Mouse (Mus musculus) erythroblast, embryonic 14.5 days (primary cell): ENCODE measurements around the gene Mtss1l. TPM values are rescaled to one million over a fixed set of nuclear protein-coding genes. Genes with fewer than 3 reads are reported as not detected.

ENCODE experiments used
- H3K27me3 ChIP-seq: 2 replicates; pipeline ENCODE4 v1.6.1; 2012; ENCODE audit warnings: inconsistent platforms; ENCODE audit not compliant: control insufficient read depth
- H3K36me3 ChIP-seq: 2 replicates; pipeline ENCODE4 v1.6.1; 2012; ENCODE audit warnings: mild to moderate bottlenecking, inconsistent platforms; ENCODE audit not compliant: control insufficient read depth
- H3K4me1 ChIP-seq: 2 replicates; pipeline ENCODE4 v1.6.1; 2012; ENCODE audit warnings: inconsistent platforms; ENCODE audit not compliant: control insufficient read depth
- H3K4me3 ChIP-seq: replicated peaks from 2 replicates; pipeline ENCODE3; 2012; ENCODE audit warnings: moderate library complexity, mild to moderate bottlenecking, inconsistent platforms
- H3K9me3 ChIP-seq: 2 replicates; pipeline ENCODE4 v1.6.1; 2012; ENCODE audit warnings: low read length, inconsistent platforms, mixed read lengths; ENCODE audit not compliant: control insufficient read depth
- GATA1 ChIP-seq: IDR thresholded peaks from 2 replicates; pipeline ENCODE4 v1.6.1; 2012; ENCODE audit warnings: low read length, inconsistent platforms, mixed read lengths
- TAL1 ChIP-seq: IDR thresholded peaks from 3 replicates; pipeline ENCODE4 v1.6.1; 2012; ENCODE audit warnings: low read length, inconsistent platforms, mixed read lengths
- polyA plus RNA-seq: library from polyadenylated mRNA; stranded (reverse); fragments of >175 nt; gene quantifications from 2 replicates; pipeline ENCODE4 v1.2.3, GENCODE M21; 2012

Gene Mtss1l
- 0.05 and 0.12 TPM in 2 replicates for polyA plus RNA-seq

DNA sequence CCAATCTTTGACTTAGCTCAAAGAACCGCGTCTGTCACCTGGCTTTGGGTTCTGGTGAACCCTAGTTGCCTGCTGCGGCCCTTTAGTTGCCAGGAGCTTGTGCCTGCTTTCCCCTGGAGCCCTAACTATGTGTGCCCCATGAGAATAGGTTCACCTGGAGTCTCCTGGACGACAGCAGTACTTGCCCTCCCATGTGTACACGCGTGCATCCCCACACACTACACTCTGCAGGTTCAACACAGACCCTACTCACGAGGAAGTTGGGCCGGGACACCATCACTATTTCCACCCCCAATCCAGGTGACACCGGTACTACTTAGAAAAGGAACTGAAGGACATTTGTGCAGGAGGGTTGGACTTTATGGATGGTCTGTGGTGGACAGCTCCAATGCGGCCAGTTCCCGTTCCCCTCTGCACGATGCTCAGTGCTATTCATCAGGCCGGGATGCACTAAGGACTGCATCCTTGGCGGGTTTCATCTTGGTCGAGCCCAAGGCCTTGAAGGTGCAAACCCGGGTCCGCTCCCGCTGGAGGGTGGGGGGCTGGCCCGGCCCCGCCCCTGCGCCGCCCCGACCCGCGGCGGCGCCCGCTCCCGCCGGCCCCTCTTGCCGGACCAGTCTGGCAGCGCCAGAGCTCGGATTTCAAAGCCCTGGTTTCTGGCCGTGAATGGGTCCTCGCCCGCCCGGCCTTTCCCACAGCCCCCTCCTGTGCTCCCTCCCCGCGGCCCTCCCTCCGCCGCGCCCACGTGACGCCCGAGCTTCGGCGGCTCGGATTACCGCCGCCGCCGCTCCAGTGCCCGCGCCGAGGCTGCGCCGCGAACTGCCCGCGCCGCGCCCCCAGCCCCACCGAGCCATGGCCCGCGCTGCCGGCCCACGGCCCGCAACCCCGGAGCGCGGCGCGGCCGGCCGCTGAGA lies at the start of gene Mtss1l:
Gene Mtss1l, plus strand, starts transcription at position 792 of the 914 bp plus-strand sequence.
- H3K4me3 ChIP-seq: peak within 1 kb of the TSS; percentile 52
- H3K4me1 ChIP-seq: no peaks in the 10 kb centered on the region; the same call in 1 of the 2 replicates
- TF ChIP-seq GATA1: no peak
- no peak for TF ChIP-seq TAL1
- peaks cover 3% of the 10 kb centered on the region; the same call in 1 of the 2 replicates for H3K36me3 ChIP-seq
- H3K27me3 ChIP-seq: peaks cover 51% of the 10 kb centered on the region
- no peaks in the 10 kb centered on the region for H3K9me3 ChIP-seq

- H3K36me3 ChIP-seq: peaks cover 72% of the 10 kb centered on the region
- TF ChIP-seq GATA1: no peak
- no peak for TF ChIP-seq TAL1
- H3K4me1 ChIP-seq: peaks cover 15% of the 10 kb centered on the region
- H3K27me3 ChIP-seq: no peaks in the 10 kb centered on the region
- H3K9me3 ChIP-seq: no peaks in the 10 kb centered on the region
- H3K4me3 ChIP-seq: no peak overlapping the region
These were observed 49.1 kb upstream of the Mtss1l start for GRCm38 (mm10) chr8:110672133-110672532.

DNA sequence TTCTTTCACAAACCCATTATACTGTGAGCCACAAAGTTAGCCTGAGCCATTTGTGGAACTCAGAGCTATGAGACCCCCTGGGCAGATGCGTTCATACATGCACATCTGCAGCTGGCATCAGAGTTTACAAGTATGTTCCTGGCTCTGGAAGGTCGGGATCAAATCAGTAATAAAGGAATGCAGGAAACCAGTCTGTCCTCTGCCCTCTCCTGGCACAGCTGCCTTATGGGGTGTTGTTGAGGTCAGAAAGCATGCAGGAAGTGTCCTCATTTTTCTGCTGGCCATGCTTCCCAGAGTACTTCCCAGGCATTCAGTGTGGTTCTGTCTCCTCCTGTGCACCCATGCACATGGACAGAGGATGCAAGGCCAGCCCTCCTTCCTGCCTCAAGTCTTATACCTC lies 48.1 kb upstream of the Mtss1l start:
- Histone ChIP-seq H3K36me3 (peaks cover 80% of the 10 kb centered on the region), H3K4me3 (no peak overlapping the region), H3K4me1 (peaks cover 10% of the 10 kb centered on the region), H3K27me3 (no peaks in the 10 kb centered on the region), H3K9me3 (no peaks in the 10 kb centered on the region)
- TF ChIP-seq GATA1 (no peak), TAL1 (no peak)

DNA sequence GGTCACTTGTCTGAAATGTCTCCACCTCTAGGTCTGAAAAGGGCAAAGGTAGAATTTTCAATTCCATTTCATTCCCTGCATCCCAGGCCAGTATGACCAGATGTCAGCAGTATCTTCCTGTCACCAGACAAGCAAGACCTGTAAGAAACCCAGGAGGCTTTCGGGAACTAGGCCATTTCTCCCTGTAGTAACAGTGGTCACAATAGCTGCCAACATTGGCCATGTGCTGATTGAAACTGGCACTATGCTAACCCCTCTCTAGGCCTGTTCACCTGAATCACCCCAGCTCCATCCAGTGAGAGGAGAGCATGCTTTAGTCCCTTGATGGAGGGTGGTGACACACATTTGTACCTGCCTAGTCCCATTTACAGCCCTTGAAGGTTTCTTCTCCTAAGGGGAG lies 46.7 kb upstream of the Mtss1l start:
- no peaks in the 10 kb centered on the region for H3K9me3 ChIP-seq
- no peak overlapping the region for H3K4me3 ChIP-seq

DNA sequence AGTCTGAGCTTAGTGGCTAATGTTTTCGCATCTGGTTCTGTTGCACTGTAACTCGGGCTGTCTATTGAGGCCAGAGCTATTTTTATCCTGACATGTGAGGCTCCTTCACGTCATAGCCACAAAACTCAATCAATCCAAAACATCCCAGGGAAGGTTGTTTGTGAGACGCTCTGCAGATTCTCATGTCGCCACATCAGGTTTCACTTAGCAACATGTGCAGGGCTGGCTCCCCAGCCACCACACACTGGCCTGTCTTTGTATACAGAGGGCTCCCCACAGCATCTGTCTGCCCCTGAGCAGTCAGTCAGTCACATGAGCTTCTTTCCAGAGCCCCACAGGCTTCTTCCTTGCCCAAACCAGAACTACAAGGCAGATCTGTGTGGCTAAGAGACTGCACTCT lies 44.6 kb upstream of the Mtss1l start:
- Histone ChIP-seq H3K4me1 (no peaks in the 10 kb centered on the region), H3K27me3 (no peaks in the 10 kb centered on the region), H3K36me3 (peaks cover 65% of the 10 kb centered on the region), H3K9me3 (no peaks in the 10 kb centered on the region), H3K4me3 (no peak overlapping the region)
- no peak for TF ChIP-seq GATA1
- TF ChIP-seq TAL1: no peak

More for the DNA sequence above, 46.7 kb upstream of the Mtss1l start:
- peaks cover 78% of the 10 kb centered on the region for H3K36me3 ChIP-seq
- H3K4me1 ChIP-seq: no peaks in the 10 kb centered on the region
- no peaks in the 10 kb centered on the region for H3K27me3 ChIP-seq
- TF ChIP-seq TAL1 (no peak), GATA1 (no peak)

GRCm38 (mm10) chr8:110677174-110677660 lies 44.1 kb upstream of the Mtss1l start:
- H3K4me1 ChIP-seq: no peaks in the 10 kb centered on the region
- H3K9me3 ChIP-seq: no peaks in the 10 kb centered on the region
- peaks cover 62% of the 10 kb centered on the region for H3K36me3 ChIP-seq
- H3K27me3 ChIP-seq: no peaks in the 10 kb centered on the region
- no peak overlapping the region for H3K4me3 ChIP-seq
- TF ChIP-seq TAL1: no peak
- no peak for TF ChIP-seq GATA1

DNA sequence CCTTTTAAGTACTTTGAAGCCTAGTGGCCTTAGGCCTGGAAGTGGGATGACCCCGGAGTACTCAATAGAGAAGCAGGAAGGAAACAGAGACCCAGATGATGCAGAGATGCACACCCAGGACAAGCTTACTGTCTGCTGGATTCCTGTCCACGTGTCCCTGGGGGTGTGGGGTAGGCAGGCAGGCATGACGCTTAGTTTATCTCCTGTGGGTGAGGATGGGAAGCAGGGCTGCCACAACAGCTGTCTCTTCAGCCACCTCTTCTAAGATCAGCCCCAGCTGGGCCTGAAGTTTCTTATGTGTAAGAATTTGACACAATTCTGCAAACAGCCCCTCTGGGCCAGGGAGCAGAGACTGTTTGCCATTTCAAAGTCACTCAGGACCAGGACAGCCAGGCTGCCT lies 42.3 kb upstream of the Mtss1l start:
- Histone ChIP-seq H3K4me3 (no peak overlapping the region), H3K27me3 (no peaks in the 10 kb centered on the region), H3K36me3 (peaks cover 62% of the 10 kb centered on the region), H3K4me1 (no peaks in the 10 kb centered on the region), H3K9me3 (no peaks in the 10 kb centered on the region)
- no peak for TF ChIP-seq GATA1
- TF ChIP-seq TAL1: no peak

- no peak overlapping the region for H3K4me3 ChIP-seq
- H3K4me1 ChIP-seq: peaks cover 4% of the 10 kb centered on the region
- TF ChIP-seq GATA1 (no peak), TAL1 (no peak)
- H3K9me3 ChIP-seq: no peaks in the 10 kb centered on the region
- H3K36me3 ChIP-seq: peaks cover 78% of the 10 kb centered on the region
- H3K27me3 ChIP-seq: no peaks in the 10 kb centered on the region
These were observed 33.5 kb upstream of the Mtss1l start for GRCm38 (mm10) chr8:110687726-110688125.

DNA sequence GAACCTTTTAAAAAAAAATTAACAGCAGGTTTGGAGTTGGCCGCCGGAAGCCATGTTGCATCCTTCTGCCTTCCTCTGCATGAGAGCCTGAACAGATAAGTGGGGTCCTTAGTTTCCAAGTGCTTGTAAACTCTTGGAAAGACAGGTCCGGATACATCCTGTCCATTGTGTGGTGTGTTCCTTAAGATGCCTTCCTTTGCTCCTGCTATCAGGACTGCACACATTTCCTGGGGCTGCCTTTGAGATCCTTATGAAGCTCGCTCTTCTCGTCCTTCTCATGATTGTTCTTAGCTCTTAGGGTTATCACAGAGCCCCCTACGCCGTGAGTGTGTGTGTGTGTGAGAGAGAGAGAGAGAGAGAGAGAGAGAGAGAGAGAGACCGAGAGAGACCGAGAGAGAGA lies 31.3 kb upstream of the Mtss1l start:
- Histone ChIP-seq H3K9me3 (no peaks in the 10 kb centered on the region), H3K36me3 (peaks cover 64% of the 10 kb centered on the region), H3K4me1 (peaks cover 4% of the 10 kb centered on the region), H3K4me3 (no peak overlapping the region), H3K27me3 (no peaks in the 10 kb centered on the region)
- TF ChIP-seq GATA1: no peak
- no peak for TF ChIP-seq TAL1
